Mouse (Mus musculus): ENCODE measurements around the gene Tcap. TPM values are rescaled to one million over a fixed set of nuclear protein-coding genes. Genes with fewer than 3 reads are reported as not detected.

The Tcap gene
- polyA plus RNA-seq (2014; fragmentation: Illumina TruSeq; extraction: RNeasy Lipid Tissue Mini Kit (QIAGEN cat#74804); ENCODE audit: insufficient read depth, low read depth, low replicate concordance): 57.0 TPM

DNA sequence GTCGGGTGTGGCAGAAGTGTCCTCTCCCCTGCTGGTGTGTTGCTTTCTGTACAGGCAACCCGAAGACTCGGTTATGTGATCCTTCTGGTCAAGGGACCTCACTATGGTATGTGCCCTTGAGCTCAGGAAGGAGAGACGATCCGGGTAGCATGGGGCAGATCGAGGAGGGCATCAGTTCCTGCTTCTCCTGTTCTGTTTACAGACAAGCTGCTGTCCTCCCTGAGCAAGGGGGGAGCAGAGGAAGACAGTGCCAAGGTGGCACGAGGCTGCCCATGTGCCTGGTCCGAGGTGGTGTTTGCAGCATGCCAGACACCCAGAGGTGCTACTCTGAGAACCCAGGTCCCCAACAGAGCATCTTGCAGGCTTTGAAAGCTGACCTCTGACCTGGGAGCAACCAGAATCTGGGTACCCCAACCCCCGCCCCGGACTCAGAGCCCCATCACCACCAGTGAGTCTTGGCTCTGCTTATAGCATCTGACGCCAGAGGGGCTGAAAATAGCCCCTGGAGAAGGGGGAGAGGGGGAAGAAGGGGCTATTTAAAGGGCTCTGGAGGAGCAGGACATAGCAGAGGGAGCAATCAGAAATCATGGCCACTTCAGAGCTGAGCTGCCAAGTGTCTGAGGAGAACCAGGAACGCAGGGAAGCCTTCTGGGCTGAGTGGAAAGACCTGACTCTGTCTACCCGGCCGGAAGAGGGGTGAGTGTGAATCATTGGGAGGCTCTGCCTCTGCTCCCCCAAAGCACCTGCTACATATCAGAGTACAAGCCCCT, at the start of gene Tcap:
Gene Tcap, plus strand, starts transcription at position 551 of the 770 bp plus-strand sequence.

DNA sequence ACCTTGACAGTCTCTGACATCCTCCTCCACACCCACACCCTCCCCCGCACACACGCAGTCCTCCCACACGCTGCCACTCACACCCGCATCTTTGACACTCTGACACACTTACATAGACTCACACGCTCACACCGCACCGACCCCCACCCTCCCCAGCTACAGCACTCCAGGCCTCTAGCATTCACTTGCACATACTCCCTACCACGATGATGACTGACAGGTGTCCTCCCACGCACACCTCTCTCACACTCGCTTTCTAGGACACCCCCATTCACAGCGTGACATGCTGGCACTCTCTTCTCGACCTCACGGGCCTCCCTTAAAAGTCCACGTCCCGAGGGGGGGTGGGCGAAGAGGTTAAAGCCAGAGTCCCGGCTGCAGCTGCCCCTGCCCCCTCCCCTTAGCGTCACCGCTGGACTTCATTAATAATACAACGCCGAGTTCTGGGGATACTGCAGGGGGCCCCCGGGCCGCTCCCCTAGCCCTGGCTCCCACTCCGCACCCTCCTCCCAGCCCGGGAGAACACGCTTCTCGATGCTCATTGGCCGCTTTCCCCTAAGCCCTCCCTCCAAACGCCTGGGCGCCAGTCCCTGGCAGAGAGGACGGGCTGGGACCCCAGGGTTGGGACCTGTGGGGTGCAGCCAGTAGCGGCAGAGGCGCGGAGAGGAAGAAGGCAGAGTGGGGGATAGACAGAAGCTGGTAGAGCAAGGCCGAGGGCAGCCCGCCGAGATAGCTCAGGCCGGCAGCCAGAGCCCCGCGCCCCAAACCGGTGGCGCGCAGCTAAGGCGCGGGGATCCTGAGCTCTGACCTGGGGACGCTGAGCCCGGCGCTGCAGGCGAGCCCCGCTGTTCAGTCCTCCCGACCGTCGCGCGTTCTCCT, 35.3 kb upstream of the Tcap start, which contains the start of gene Ppp1r1b:
Gene Ppp1r1b, plus strand, starts transcription at position 322 of the 879 bp plus-strand sequence.

DNA sequence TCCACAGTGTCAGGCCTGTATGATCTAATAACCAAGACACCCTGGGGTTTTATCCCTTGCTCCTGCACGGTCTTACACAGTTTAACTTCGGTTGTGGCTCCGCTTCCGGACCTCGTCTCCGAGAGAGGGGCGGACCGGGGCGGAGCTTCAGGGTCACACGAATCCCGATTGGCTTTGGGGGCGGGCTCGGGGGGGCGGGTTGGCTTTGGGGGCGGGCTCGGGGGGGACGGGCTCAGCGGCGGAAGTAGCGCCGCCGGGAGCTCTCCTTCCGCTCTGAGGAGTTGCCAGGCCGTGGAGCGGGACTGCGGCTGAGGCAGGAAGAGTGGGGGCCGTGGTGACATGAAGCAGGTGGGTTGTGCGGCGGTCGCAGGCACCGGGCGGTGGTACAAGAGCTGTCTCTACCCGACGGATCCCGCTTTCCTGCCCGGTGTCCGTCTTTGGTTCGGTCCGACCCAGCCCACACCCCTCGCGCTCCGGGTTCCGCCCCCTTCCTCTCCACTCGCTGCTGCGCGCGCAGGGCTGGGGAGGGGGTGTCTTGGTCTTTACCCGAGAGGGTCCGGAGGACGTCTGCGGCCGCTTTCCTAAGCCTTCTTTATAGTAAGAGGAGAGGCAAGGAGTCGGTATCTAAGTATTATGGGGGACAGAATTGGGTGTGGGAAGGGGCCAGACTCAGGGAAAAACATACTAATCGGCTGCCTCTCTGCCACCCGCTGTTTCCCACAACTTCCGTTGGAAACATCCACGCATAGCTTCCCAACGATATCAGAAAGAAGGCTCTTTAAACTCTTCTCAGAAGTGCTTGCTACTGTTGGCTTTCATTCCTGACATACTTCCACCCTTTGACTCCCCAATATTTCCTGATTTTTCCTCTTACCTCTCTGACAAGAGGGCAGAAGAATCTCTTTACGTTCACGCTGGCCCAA, 25.2 kb upstream of the Tcap start, which contains the start of gene Stard3:
Gene Stard3, plus strand, starts transcription at position 208 of the 923 bp plus-strand sequence.

DNA sequence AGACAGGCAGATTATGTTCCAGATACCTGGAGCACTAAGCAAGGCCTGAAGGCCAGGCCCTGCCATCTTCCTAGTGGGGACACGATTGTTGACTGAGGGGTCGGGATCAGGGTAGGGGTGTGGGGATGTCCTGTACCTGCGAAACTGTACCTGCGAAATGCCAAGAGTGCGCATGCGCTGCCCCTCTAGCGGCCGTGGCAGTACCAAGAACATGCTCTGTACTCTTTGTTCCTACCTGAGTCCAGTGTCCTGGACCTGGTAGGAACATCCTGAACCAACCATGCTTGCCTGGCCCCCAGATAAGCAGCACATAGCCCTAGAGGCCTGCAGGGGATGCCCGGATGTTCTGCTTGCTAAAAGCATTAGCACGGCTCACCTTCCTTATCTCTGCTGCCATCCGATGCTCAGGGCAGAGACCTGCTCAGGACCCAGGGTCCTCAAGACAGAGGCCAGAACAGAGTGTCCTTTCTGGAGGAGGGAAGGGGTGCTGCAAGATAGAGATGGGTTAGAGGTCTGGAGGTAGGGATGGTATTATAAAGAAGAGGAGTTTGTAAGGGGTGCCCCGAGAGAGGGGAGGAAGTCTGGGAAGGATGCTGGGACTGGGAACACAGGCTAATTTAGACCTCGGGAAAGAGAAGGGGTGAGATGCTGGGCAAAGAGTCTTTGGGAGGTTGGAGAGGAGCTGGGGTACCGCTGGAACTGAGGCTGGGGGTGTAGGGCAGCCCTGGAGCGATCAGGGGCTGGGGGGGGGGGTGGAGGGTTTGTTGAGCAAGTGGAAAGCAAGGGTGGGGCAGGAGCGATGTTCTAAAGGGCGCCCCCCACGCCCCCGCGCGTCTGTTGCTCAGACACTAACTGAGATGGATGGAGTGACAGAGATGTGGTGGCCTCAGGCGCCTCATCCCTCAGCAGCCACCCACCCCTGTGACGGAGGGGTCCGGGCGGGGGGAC, 2.3 kb downstream of the Tcap start, which contains the start of gene Pnmt:
Gene Pnmt, plus strand, starts transcription at position 813 of the 948 bp plus-strand sequence.

DNA sequence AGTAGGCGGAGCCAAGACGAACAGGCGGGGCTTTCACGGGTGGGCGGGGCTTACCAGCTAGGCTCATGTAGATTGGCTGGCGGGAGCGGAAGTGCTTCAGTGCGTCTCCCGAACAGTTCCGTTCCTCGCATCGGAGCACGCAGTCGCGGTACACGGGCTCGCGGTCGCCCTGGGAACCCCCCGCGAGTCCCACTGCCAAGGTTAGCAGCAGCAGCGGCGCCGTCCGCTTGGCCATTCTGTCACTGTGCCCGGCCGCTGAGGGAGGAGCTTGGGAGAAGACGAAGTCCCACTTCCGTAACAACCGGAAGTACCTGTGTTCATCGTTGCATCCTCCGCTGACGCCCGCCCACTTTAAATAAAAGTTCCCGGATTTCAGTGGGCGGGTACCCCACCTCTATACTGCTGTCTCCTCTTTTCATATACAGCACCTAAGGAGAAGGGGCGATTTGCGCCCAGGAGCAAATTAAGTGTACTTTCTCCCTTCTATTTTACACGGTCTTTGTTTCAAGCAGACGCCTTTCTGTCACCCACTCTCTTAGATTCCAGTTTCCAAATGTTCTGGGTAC, 16.6 kb downstream of the Tcap start, which contains the start of gene Pgap3:
Gene Pgap3, minus strand, starts transcription at position 330 of the 566 bp plus-strand sequence.

DNA sequence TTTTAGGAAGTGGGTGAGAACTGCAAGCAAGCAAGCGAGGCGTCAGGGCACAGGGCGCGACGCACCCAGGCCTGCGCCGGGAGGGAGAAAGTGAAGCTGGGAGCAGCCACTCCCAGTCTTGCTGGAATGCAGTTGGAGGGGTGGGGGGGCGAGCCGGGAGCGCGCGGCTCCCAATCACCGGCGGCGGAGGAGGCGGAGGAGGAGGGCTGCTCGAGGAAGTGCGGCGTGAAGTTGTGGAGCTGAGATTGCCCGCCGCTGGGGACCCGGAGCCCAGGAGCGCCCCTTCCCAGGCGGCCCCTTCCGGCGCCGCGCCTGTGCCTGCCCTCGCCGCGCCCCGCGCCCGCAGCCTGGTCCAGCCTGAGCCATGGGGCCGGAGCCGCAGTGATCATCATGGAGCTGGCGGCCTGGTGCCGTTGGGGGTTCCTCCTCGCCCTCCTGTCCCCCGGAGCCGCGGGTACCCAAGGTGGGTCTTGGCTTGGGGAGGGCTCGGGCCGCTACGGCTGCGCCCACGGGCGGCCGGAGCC, 28.7 kb downstream of the Tcap start, which contains the start of gene Erbb2:
Gene Erbb2, plus strand, starts transcription at position 198 of the 524 bp plus-strand sequence.

Other genes with a start within 250 kb of the Tcap start
- gene Fbxl20, start 233.4 kb upstream of the Tcap start, polyA plus RNA-seq (2014; fragmentation: Illumina TruSeq; extraction: RNeasy Lipid Tissue Mini Kit (QIAGEN cat#74804); ENCODE audit: insufficient read depth, low read depth, low replicate concordance): 6.6 TPM
- 8.9 TPM for gene Med1, start 190.5 kb upstream of the Tcap start, polyA plus RNA-seq (2014; fragmentation: Illumina TruSeq; extraction: RNeasy Lipid Tissue Mini Kit (QIAGEN cat#74804); ENCODE audit: insufficient read depth, low read depth, low replicate concordance)
- 5.9 TPM for gene Cdk12, start 180.8 kb upstream of the Tcap start, polyA plus RNA-seq (2014; fragmentation: Illumina TruSeq; extraction: RNeasy Lipid Tissue Mini Kit (QIAGEN cat#74804); ENCODE audit: insufficient read depth, low read depth, low replicate concordance)
- not detected for gene Neurod2, start 54.2 kb upstream of the Tcap start, polyA plus RNA-seq (2014; fragmentation: Illumina TruSeq; extraction: RNeasy Lipid Tissue Mini Kit (QIAGEN cat#74804); ENCODE audit: insufficient read depth, low read depth, low replicate concordance)
- gene Ppp1r1b, start 35.4 kb upstream of the Tcap start, polyA plus RNA-seq (2014; fragmentation: Illumina TruSeq; extraction: RNeasy Lipid Tissue Mini Kit (QIAGEN cat#74804); ENCODE audit: insufficient read depth, low read depth, low replicate concordance): 21.2 TPM
- 34.9 TPM for gene Stard3, start 25.4 kb upstream of the Tcap start, polyA plus RNA-seq (2014; fragmentation: Illumina TruSeq; extraction: RNeasy Lipid Tissue Mini Kit (QIAGEN cat#74804); ENCODE audit: insufficient read depth, low read depth, low replicate concordance)
- 1.6 TPM for gene Pnmt, start 2.6 kb downstream of the Tcap start, polyA plus RNA-seq (2014; fragmentation: Illumina TruSeq; extraction: RNeasy Lipid Tissue Mini Kit (QIAGEN cat#74804); ENCODE audit: insufficient read depth, low read depth, low replicate concordance)
- gene Pgap3, start 16.7 kb downstream of the Tcap start, polyA plus RNA-seq (2014; fragmentation: Illumina TruSeq; extraction: RNeasy Lipid Tissue Mini Kit (QIAGEN cat#74804); ENCODE audit: insufficient read depth, low read depth, low replicate concordance): 6.1 TPM
- 9.0 TPM for gene Erbb2, start 28.7 kb downstream of the Tcap start, polyA plus RNA-seq (2014; fragmentation: Illumina TruSeq; extraction: RNeasy Lipid Tissue Mini Kit (QIAGEN cat#74804); ENCODE audit: insufficient read depth, low read depth, low replicate concordance)
- gene Mien1, start 55.2 kb downstream of the Tcap start, polyA plus RNA-seq (2014; fragmentation: Illumina TruSeq; extraction: RNeasy Lipid Tissue Mini Kit (QIAGEN cat#74804); ENCODE audit: insufficient read depth, low read depth, low replicate concordance): 123 TPM
- 15.9 TPM for gene Grb7, start 62.6 kb downstream of the Tcap start, polyA plus RNA-seq (2014; fragmentation: Illumina TruSeq; extraction: RNeasy Lipid Tissue Mini Kit (QIAGEN cat#74804); ENCODE audit: insufficient read depth, low read depth, low replicate concordance)
- gene Ikzf3, start 162.2 kb downstream of the Tcap start, polyA plus RNA-seq (2014; fragmentation: Illumina TruSeq; extraction: RNeasy Lipid Tissue Mini Kit (QIAGEN cat#74804); ENCODE audit: insufficient read depth, low read depth, low replicate concordance): 3.4 TPM
- 0.31 TPM for gene Zpbp2, start 167.3 kb downstream of the Tcap start, polyA plus RNA-seq (2014; fragmentation: Illumina TruSeq; extraction: RNeasy Lipid Tissue Mini Kit (QIAGEN cat#74804); ENCODE audit: insufficient read depth, low read depth, low replicate concordance)
- 36.1 TPM for gene Ormdl3, start 203.6 kb downstream of the Tcap start, polyA plus RNA-seq (2014; fragmentation: Illumina TruSeq; extraction: RNeasy Lipid Tissue Mini Kit (QIAGEN cat#74804); ENCODE audit: insufficient read depth, low read depth, low replicate concordance)
- not detected for gene Lrrc3c, start 214.5 kb downstream of the Tcap start, polyA plus RNA-seq (2014; fragmentation: Illumina TruSeq; extraction: RNeasy Lipid Tissue Mini Kit (QIAGEN cat#74804); ENCODE audit: insufficient read depth, low read depth, low replicate concordance)
- gene Gm12355, start 241.8 kb downstream of the Tcap start, polyA plus RNA-seq (2014; fragmentation: Illumina TruSeq; extraction: RNeasy Lipid Tissue Mini Kit (QIAGEN cat#74804); ENCODE audit: insufficient read depth, low read depth, low replicate concordance): 0.33 TPM
- not detected for gene Gsdma3, start 242.5 kb downstream of the Tcap start, polyA plus RNA-seq (2014; fragmentation: Illumina TruSeq; extraction: RNeasy Lipid Tissue Mini Kit (QIAGEN cat#74804); ENCODE audit: insufficient read depth, low read depth, low replicate concordance)